Mouse (Mus musculus): ENCODE data around the gene Myo15b.

- TF ChIP-seq CTCF (IDR thresholded peaks at IDR 0.05; ENCODE audit: insufficient read depth, low read depth, low read length) (no peak), POLR2A (IDR thresholded peaks at IDR 0.05; ENCODE audit: insufficient read depth, low read depth, low read length) (no peak)
Measured at GRCm38 (mm10) chr11:115838895-115839311, 19.3 kb upstream of the Myo15b start.

Measured in olfactory bulb, adult 2 months (tissue).